Mouse (Mus musculus): ENCODE results near the gene 1700029F12Rik. TPM values are rescaled to one million over a fixed set of nuclear protein-coding genes. Genes with fewer than 3 reads are reported as not detected.

1700029F12Rik gene
- polyA plus RNA-seq (2012; ENCODE audit: low replicate concordance) = not detected in 2 replicates

DNA sequence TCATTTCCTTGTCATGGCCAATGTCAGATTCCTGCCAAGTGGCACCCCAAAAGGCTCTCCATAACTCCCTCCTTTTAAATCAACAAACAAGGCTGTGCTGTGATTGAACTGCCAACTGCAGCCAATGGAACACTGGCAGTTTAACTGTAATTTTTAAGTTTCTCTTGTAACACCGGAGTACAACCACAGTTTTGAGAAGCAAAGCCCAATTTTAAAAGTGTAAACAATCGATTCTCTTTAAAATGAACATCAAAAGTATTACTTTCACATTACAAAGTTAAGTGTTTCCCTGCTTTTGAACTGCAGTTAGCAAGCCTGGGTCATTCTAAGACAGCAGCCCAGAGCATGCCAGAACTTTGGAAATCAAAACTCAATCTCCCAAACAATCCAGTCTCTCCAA lies at the start of gene 1700029F12Rik:
Gene 1700029F12Rik (minus strand): TSS at position 101 of the 400 bp plus-strand sequence.

DNA sequence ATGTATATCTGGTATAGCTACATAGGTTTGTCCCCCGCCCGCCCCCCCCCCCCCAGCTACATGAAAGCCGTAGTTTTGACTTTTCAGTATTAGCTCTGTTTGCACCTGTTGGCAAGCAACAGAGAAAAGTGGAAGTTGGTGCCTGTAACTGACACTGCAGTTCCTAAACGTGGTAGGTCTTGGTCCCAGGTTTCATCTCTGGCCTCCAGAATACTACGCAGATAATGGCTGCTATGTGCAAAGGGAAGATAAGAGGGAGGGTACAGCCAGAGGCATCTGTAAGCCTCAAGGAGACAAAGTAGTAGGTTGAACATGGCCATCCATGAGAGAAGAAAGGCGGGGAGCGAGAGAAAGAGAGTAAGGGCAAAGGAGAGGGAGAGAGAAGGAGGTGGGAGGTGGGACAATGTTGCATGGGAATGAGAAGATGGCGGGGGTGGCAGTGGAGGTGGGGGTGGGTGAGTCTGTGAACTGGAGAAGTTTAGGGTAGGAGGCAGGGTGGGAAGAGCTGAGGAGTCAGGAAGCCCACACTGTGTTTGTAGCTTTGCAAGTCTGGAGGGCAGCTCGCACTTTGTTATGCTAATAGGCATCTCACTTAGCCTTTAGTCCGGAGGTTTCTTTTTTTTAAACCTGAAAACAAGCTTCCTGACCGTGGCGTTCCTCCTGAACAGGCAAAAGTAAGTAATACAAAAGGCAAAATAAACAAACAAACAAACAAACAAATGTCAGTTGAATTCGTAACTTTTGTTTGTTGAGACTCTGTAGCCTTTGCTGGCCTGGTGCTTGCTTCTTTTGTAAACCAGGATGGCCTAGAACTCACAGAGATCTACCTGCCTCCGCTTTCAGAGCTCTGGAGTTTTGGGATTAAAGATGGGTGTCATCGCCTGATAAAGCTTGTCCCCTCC lies 32.7 kb upstream of the 1700029F12Rik start, which contains the start of gene Fam169a:
Gene Fam169a (plus strand): TSS at position 638 of the 902 bp plus-strand sequence.

Other genes starting within 250 kb of the 1700029F12Rik start
- 0.02 and 0.03 TPM in 2 replicates for gene Gcnt4, start 109.7 kb downstream of the 1700029F12Rik start, polyA plus RNA-seq (2012; ENCODE audit: low replicate concordance)
- gene Fam169a, start 32.9 kb upstream of the 1700029F12Rik start, polyA plus RNA-seq (2012; ENCODE audit: low replicate concordance) = not detected in 2 replicates
- gene Gm6169, start 64.9 kb upstream of the 1700029F12Rik start, polyA plus RNA-seq (2012; ENCODE audit: low replicate concordance) = not detected in 2 replicates
- 5.2 and 17.3 TPM in 2 replicates for gene Gfm2, start 103.6 kb upstream of the 1700029F12Rik start, polyA plus RNA-seq (2012; ENCODE audit: low replicate concordance)
- gene Nsa2, start 103.6 kb upstream of the 1700029F12Rik start, polyA plus RNA-seq (2012; ENCODE audit: low replicate concordance) = 10.7 and 33.7 TPM in 2 replicates
- gene Hexb, start 164.0 kb upstream of the 1700029F12Rik start, polyA plus RNA-seq (2012; ENCODE audit: low replicate concordance) = 46.0 and 108 TPM in 2 replicates
- gene Enc1, start 206.7 kb upstream of the 1700029F12Rik start, polyA plus RNA-seq (2012; ENCODE audit: low replicate concordance) = 6.0 and 7.5 TPM in 2 replicates

Data from hematopoietic multipotent progenitor cell, adult 10-12 weeks (in vitro differentiated cells).